Mouse (Mus musculus) megakaryocyte-erythroid progenitor cell, adult 5 weeks (primary cell): ENCODE measurements around the gene F11r. TPM values are rescaled to one million over a fixed set of nuclear protein-coding genes. Genes with fewer than 3 reads are reported as not detected.

Source experiments
- polyA plus RNA-seq: library from polyadenylated mRNA; stranded (reverse); fragments of >175 nt; gene quantifications from 2 replicates; pipeline ENCODE4 v1.2.3, GENCODE M21; 2012

F11r gene
- polyA plus RNA-seq: 2.6 and 2.9 TPM in 2 replicates

DNA sequence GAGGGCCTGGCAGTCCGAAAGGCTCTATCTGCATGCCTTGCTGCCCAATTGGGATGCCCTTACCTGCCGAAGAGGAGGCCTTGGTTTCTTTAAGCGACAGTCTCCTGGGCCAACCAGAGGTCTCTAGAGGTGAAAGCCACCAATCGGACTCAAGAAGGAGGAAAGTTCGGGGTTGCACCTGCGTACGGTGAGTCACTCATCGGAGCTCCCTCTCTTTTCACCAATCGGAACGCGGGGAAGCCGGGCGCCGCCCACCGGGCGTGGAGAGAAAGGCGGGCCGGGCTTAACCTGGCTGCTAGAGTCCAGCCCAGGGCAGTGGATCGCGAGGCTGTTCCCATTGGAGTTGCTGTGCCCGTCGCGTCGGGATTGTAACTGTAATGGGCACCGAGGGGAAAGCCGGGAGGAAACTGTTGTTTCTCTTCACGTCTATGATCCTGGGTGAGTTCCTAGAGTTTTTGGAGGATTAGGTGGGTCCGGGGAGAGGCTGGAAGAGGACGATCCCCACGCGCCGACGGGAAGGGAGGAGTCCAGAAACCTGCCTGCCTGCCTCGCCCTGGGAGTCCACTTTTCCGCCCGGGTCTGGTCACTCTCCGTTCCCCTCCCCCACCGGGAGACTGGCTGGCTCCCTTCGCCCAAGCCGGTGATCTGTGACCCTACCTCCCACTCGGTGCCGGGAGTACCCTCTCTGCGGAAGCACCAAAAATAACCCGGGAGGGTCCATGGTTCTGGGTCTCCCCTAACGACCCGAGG is at the start of gene F11r:
Gene F11r, plus strand, starts transcription at position 272 of the 750 bp plus-strand sequence.

DNA sequence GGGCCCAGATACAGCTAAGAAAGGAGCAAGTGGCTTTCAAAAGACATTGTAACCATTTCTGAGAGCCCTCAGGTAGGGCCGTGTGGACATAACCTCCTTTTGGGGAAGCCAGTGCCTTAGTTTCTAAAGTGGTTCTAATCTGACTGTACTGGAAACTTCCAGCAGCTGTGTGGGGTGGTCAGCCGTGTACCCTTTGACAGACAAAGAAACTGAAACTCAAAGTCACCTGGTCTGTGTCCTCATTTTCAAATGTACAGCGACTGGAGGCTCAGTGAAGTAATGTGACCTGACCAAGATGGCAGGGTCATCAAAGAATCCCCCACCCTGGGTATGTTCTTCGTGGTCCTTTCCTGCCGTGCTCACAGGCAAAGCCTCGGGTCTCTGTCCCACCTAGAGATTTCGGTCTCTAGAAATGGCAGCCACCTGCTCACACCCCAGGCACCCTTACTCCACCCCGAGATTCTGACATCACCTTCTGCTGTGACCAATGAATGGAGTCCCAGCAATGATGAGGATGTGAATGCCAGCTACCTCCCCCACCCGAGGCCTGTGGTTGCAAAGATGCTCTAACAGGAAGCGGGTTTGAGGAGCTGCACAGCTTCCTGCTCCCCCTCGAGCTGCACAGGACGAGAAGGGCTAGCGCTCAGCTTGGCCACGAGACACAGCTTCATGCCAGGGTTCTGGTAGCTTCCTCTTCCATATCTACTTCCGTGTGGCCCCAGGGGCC is 48.8 kb upstream of the F11r start, which contains the start of gene Arhgap30:
Gene Arhgap30, plus strand, starts transcription at position 579 of the 727 bp plus-strand sequence.

GRCm38 (mm10) chr1:171410947-171411484 is 26.3 kb upstream of the F11r start, which contains the start of gene Usf1:
Gene Usf1 (plus strand): TSS chr1:171411313.

DNA sequence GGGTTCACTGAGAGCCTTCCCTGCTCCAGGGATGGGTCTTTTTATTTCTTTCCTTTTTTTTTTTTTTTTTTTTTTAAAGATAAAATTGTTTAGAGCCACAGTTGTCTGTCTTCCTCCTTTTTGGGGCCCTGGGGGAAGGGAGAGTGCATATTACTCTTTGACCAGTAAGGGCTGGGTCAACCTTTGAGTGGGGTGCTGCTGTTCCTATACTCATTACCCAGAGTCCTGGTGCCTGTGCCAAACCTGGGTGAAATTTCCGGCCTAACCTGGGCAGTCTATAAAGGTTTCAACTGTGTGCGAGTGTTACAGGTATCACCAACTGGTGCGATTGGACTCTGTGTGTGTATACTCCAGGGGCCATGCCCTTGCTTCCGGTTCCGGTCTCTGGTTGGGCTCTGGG is 18.7 kb upstream of the F11r start, which contains the start of gene Tstd1:
Gene Tstd1, plus strand, starts transcription at position 213 of the 400 bp plus-strand sequence.

GRCm38 (mm10) chr1:171503250-171503591 is 65.9 kb downstream of the F11r start, which contains the start of gene Alyref2:
Gene Alyref2 (plus strand): TSS chr1:171503478.

Other genes starting within 250 kb of the F11r start
- gene Pcp4l1, start 241.3 kb upstream of the F11r start, polyA plus RNA-seq: 23.7 and 26.5 TPM in 2 replicates
- gene Nr1i3, start 223.6 kb upstream of the F11r start, polyA plus RNA-seq: not detected in 2 replicates
- gene Tomm40l, start 215.0 kb upstream of the F11r start, polyA plus RNA-seq: 43.3 and 43.4 TPM in 2 replicates
- 0.48 TPM in 1 of 2 replicates, not detected in the other for gene Apoa2, start 212.5 kb upstream of the F11r start, polyA plus RNA-seq
- 50.5 and 65.4 TPM in 2 replicates for gene Fcer1g, start 203.2 kb upstream of the F11r start, polyA plus RNA-seq
- 0.05 TPM in 1 of 2 replicates, not detected in the other for gene Adamts4, start 187.1 kb upstream of the F11r start, polyA plus RNA-seq
- gene Ndufs2, start 186.1 kb upstream of the F11r start, polyA plus RNA-seq: 141 and 145 TPM in 2 replicates
- gene B4galt3, start 167.2 kb upstream of the F11r start, polyA plus RNA-seq: 70.2 and 71.4 TPM in 2 replicates
- 39.0 and 42.4 TPM in 2 replicates for gene Ppox, start 156.3 kb upstream of the F11r start, polyA plus RNA-seq
- gene Usp21, start 149.5 kb upstream of the F11r start, polyA plus RNA-seq: 63.4 and 66.2 TPM in 2 replicates
- 92.0 and 102 TPM in 2 replicates for gene Ufc1, start 142.5 kb upstream of the F11r start, polyA plus RNA-seq
- gene Dedd, start 108.4 kb upstream of the F11r start, polyA plus RNA-seq: 23.1 and 24.6 TPM in 2 replicates
- gene Nit1, start 91.9 kb upstream of the F11r start, polyA plus RNA-seq: 6.6 and 8.1 TPM in 2 replicates
- 13.9 and 17.7 TPM in 2 replicates for gene Pfdn2, start 91.9 kb upstream of the F11r start, polyA plus RNA-seq
- 1.3 TPM in 2 replicates for gene Klhdc9, start 76.7 kb upstream of the F11r start, polyA plus RNA-seq
- gene Nectin4, start 67.4 kb upstream of the F11r start, polyA plus RNA-seq: 1.4 and 1.7 TPM in 2 replicates
- gene Arhgap30, start 48.6 kb upstream of the F11r start, polyA plus RNA-seq: 46.5 and 48.6 TPM in 2 replicates
- gene Usf1, start 26.2 kb upstream of the F11r start, polyA plus RNA-seq: 66.3 and 74.1 TPM in 2 replicates
- 0.48 and 0.52 TPM in 2 replicates for gene Tstd1, start 18.7 kb upstream of the F11r start, polyA plus RNA-seq
- gene Alyref2, start 65.9 kb downstream of the F11r start, polyA plus RNA-seq: 11.7 and 14.4 TPM in 2 replicates
- gene Itln1, start 97.8 kb downstream of the F11r start, polyA plus RNA-seq: not detected in 2 replicates
- 0.43 TPM in 2 replicates for gene Cd244a, start 121.7 kb downstream of the F11r start, polyA plus RNA-seq
- 4.5 TPM in 2 replicates for gene Ly9, start 169.9 kb downstream of the F11r start, polyA plus RNA-seq
- gene Slamf7, start 215.5 kb downstream of the F11r start, polyA plus RNA-seq: 0.39 and 0.48 TPM in 2 replicates
- gene Cd48, start 244.5 kb downstream of the F11r start, polyA plus RNA-seq: 5.6 and 6.1 TPM in 2 replicates